Mouse (Mus musculus) monocyte, adult 2 months (primary cell): ENCODE data around the gene Rbbp4.
A peak's percentile ranks its signal among the peaks of the same experiment; 100 is the strongest.
"Not testable (repeated sequence)": the region's sequence is repeated elsewhere in the genome, so short reads cannot be mapped to it uniquely, and the experiment has no call there.

Source experiments
- DNase-seq, 2 experiments: peaks; one replicate each; pipeline ENCODE4 v3.0.0; 2022; ENCODE audit warnings: low spot score in 2 of 2, low read depth in 1 of 2

Gene Rbbp4

DNA sequence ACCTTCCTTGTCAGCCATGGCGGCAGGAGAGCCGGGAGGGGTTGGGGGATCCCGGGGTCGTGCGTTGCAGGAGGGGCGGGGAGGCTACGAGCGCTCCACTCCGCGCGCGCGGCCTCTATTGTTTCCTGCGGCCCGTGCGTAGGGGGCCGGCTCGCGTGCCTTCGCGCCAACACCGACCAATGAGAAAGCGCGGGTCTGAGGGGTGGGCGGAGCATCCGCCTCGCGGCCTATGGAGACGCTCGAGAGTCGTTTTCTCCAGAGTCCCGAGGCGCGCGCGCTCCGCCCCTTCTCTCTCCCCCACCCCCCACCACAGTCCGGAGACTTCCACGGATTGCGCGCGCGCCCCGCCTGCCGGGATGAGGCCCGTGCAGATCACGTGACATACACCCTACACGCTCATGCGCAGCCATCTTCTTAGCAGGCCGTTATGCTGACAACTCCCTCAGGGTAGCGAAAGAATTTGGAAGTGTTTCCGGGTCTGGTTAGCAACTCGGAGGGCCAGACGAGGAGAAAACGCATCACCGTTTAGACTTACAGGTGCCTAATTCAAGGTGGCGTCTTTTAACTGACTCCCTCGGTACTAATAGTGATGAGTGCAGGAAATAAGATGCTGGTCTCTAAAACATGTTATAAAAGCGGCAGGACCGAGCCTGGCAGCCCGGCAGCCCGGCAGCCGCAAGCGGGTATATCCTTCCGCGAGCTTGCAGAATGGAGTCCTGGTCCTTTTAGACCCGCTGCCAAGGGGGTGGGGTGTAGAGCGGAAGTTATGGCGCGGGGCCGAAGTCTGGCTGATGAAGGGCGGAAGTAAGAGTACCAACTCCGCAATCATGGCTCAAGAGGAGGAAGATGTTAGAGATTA is at the start of gene Rbbp4, which contains the start of gene Zbtb8os:
Rbbp4 (minus strand) TSS at position 155 of the 859 bp plus-strand sequence.
Zbtb8os (plus strand) TSS at position 480 of the 859 bp plus-strand sequence.
- peak; percentile 83 to 88 for DNase-seq

GRCm38 (mm10) chr4:129384440-129384839 is 49.3 kb upstream of the Rbbp4 start:
- DNase-seq = no peak

GRCm38 (mm10) chr4:129383586-129383985 is 48.4 kb upstream of the Rbbp4 start:
- DNase-seq = no peak

DNA sequence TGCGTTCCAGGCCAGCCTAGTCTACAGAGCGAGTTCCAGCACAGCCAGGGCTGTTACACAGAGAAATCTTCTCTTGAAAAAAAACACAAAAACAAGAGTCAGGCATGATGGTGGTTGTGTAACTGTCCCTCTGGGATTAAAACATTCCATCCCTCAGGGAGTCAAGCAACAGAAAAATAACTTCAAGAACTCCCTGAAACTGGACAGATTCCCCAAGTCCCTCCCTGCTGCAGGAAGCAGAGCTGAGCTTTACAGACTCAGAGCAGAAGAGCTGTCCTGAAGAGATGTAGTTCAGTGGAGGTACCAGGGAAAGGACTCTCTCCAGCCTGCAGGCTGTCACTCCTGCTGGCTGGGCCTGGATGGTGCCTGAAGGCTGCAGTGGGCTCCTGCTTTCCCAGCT is 47.3 kb upstream of the Rbbp4 start:
- no peak for DNase-seq

- no peak for DNase-seq
Observed at GRCm38 (mm10) chr4:129382029-129382428, 46.9 kb upstream of the Rbbp4 start.

DNA sequence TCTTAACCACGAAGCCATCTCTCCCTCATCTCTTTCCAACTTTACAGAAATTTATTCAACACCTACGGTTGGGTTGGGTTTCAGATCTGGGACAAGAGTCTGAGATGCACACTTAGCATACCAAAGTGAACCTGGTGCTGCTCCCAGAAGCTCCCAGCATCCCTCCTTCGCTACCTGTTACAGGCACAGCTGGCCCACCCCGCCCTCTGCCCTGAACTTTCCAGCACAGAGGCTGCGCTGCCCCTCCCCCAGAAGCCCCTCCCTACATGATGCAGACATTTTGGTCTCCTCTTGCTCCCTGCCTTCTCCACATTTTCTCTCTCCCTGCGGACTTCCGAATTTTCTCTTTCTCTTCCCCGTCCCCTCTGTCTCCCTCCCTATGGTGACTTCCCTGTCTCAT is 46.0 kb upstream of the Rbbp4 start:
- no peak for DNase-seq

DNA sequence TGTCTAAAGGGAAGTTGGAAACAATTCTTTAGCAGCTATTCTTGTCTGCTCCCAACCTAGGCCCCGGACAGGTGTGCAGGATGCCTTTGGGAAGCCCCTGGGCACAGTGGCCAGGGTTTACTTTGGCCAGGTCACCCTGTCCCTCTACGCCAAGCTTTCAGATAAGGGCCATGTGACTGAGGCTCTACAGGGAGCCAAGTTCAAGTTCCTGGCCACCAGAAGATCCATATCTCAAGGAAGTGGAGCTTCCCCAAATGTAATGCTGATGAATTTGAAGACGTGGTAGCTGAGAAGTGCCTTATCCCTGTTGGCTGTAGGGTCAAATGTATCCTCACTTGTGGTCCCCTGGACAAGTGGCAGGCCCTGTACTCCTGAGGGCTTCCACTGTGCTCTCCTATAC is 44.6 kb upstream of the Rbbp4 start:
- DNase-seq = no peak

DNA sequence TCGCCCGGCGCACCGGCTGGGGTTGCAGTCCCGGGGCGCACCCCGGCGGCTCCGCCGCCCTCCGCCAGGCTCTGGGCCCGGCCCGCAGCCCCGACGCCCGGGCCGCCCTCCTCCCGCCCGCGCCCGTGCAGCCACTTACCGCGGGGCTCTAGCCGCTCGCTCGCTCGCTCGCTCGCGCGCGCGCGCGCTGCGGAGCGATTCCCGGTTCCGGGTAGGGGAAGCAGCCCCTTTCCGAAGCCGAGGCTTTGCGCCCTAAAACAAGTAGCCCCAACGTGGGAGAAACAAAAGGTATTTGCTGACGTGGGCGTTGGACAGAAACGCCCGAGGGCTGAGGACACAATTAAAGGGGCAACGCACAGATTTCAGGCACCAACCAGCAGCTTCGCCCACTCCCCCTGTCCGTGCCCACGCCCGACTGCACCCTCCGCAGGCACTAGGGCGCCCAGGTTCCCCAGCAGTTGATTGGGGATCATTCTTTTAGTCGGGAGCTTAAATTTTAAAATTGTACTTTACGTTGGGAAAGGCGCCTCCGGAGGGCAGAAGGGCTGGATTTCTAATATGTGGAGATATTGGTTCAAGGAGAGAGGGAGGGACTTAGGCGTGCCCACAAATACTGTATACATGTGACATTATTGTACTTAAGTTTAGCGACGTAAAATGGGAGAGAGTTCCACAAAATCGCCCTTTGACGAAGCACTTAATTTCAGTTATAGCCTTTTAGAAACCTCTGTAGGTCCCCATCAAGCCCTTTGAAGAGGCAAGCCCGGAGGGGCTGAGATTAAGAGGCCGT is 42.6 kb upstream of the Rbbp4 start, which contains the start of gene Zbtb8a:
Zbtb8a (minus strand) TSS at position 516 of the 790 bp plus-strand sequence.
- no peak for DNase-seq

DNA sequence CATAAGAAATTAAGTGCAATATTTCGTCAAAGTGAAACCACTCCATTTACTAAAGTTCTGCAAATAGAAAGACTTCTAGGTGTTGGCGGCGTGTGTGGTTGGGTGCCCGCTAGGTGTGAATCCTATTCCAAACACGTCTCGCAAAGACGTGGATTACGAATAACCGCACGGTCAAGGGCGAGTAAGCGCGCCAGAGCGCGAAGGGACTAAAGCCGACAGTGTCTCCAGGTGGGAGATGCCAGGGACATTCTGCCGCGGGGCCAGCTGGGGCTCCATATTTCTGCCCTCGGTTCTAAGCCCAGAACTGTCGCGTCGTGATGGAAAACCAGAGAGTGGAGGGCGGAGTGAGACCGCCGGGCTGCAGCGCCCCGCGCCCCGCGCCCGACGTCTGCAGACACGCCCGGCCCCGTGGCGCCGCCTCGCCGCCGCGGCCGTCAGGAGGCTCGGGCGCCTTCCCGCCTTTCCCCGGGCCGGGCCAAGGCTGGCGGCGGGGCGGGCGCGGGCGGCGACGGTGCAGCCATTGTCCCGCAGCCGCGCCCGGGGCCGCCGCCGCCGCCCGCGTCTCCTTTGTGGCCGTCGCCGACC is 41.9 kb upstream of the Rbbp4 start:
- DNase-seq = peak in 1 of 2 experiments; percentile 5

DNA sequence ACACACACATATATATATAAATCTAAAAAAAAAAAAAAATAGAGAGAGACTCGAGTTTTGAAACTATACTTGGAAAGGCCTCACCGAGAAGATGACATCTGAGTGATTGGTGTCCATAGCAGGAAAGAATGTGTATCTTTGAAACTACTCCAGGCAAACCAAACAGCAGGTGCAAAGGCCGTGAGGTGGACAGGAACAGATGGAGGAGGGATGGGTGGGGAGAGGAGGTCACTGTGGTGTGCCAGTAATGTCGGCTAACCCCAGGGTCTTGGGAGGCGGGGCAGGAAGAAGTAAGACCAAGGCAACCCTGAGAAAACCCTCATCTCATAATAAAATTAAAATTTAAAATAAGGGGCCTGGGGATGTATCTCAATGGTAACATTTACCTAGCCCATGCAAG is 40.7 kb upstream of the Rbbp4 start:
- DNase-seq = no peak

GRCm38 (mm10) chr4:129375000-129375399 is 39.8 kb upstream of the Rbbp4 start:
- no peak for DNase-seq

DNA sequence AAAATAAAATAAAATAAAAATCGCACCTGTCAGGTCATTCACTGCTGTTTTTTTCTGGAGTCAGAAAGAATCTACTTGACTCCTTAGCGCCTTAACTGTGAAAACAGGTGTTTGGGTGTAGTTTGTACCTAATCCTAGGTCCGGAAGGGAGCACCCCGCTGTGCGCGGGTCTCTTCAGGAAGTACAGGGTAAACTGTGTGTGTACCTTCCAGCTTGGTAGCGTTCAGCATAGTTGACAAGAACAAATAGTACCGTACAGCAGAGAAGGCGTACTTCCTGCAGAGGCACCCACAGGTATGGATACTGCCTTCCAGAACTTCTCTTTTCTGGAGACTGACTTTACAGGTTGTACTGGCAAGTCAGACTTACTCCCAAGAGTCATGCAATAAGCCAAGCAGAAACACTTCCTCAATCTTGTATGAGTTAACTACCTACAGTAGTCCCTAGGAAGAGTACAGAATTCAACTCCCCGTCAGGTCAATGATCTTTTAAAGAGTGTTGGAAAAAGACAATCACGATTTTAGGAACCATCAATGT is 39.1 kb upstream of the Rbbp4 start:
- DNase-seq = no peak

DNA sequence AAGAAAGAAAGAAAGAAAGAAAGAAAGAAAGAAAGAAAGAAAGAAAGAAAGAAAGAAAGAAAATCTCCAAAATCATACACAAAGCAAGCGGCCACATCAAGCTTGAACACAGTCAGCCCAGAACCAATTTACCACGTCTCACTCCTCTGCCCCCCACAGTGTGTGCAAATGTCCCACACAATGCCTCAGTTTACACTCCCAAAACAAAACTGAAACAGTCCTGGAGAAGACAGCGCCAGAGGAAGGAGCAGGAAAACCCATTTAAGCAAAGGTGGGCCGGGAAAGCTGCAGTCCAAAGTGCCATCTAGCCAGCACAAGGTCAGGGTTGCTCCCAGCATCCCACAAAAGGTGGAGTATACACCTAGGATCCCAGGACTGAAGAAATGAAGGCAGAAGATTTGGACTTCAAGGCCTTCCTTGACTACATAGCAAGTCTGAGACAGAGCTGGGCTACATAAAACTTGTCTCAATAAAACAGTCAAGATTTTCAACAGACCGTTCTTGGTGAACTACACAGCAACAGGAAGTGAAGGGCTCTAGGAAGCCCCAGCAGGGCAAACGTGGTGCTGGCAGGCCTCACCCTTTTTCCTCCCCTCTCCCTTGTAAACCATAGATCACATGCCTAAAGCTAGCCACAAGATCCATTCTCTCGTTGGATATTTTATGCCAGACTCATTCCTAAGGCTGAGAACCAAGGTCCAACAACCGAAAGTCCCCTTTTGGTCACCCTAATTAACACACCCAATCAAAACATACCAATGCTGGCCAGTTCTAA is 38.2 kb upstream of the Rbbp4 start:
- DNase-seq = no peak

GRCm38 (mm10) chr4:129371391-129371790 is 36.2 kb upstream of the Rbbp4 start:
- no peak for DNase-seq

- no peak for DNase-seq
Observed at GRCm38 (mm10) chr4:129365224-129365623, 30.1 kb upstream of the Rbbp4 start.

DNA sequence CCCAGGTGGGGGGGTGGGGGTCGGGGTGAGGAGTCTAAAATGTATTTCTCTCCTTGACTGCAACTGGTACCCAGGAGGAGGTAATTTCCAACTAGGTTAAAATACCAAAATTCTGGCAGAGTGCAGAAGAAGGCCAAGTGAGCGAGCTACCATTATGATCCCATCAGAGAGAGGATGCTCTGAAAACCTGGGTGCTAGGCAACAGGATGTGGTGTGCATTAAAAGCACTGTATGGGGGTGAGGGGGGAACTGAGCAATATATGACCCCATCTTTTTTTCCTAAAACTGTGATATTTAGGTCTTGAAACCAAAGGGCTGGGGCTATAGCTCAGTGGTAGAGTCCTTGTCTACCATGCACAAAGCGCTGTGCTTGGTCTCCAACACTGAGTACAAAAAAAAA is 29.2 kb upstream of the Rbbp4 start:
- no peak for DNase-seq

GRCm38 (mm10) chr4:129363463-129363862 is 28.3 kb upstream of the Rbbp4 start:
- DNase-seq = no peak

DNA sequence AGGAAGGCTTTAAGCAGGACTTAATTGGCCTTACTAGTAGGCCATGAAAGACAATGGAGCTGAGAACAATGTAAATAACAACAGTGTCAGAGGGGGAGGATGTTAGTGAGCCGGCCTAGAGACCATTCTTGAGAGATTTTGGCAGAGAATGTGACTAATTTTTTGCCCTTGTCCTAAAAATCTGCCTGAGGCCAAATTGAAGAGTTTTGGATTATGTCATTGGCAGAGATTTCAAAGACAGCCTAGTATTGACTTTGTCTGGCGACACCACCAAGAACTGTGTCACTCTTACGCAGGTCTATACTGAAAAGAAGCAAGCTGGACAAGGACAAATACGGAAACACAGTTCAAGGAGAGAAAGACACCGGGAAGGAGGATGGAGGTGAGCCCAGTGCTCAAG is 27.6 kb upstream of the Rbbp4 start:
- no peak for DNase-seq

- DNase-seq = not testable (repeated sequence)
Observed at GRCm38 (mm10) chr4:129362238-129362637, 27.1 kb upstream of the Rbbp4 start.

GRCm38 (mm10) chr4:129357613-129358163 is 22.5 kb upstream of the Rbbp4 start:
- no peak for DNase-seq
